Mouse (Mus musculus): ENCODE data around the gene Prl3b1.

Prl3b1 gene

DNA sequence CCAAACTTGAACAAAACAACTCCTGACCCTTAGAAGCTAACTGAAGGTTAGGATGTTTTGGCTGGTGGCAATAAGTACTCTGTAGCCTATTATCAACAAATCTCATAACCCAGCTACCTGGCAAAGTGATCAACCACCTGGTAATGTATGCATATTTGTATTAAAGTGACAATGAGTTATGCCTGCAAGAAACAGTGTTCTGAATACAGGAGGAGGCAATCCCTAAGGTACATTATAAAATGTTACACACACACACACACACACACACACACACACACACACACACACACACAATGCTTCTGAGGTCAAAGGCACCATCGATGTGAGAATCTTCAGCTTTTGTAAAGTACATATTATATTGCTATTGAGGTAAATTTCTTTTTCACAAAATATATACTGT lies at the start of gene Prl3b1:
TSS of gene Prl3b1 (plus strand) at position 301 of the 400 bp plus-strand sequence.
- no peak for DNase-seq (ENCODE audit: low spot score)

DNA sequence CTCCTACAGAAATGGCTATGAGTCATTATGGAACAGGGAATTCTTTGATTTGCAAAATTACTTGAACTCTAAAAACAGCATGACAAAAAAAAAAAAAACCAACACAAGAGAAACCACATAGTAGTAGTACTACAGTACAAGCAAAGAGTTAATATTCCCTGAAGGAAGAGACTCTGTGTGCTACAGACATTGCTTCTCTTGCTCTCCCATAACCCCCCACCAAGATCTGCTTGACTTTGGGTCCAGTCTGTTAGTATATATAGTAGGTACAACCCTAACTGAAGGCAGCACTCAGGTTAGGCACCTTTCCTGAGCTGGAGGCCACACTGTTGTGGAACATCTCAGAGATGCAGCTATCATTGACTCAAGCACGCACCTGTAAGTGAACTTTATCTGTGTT lies 45.3 kb upstream of the Prl3b1 start, which contains the start of gene Prl3c1:
TSS of gene Prl3c1 (plus strand) at position 301 of the 400 bp plus-strand sequence.
- DNase-seq (ENCODE audit: low spot score), result no peak

DNA sequence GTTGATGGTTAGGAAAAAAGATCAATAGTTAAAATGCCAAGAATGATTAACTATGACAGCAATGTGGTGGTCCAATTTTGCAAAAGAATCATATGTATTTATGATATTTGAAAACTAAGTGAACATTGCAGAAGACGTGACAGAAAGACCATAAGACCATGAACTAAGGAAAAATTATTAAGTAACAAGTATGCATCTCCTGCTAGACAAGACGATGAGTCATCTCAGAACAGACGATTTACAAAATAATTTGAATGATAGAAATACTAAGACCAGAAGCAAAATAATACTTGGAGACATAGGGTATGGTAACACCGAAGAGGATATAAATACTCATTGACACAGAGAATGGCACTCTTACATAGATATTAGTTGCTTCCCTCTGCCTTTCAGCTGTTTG lies 17.5 kb downstream of the Prl3b1 start, which contains the start of gene Prl3a1:
TSS of gene Prl3a1 (plus strand) at position 301 of the 400 bp plus-strand sequence.
- no peak for DNase-seq (ENCODE audit: low spot score)
